ENCODE assay signal across 25 mouse cellular contexts in the genomic region with DNA sequence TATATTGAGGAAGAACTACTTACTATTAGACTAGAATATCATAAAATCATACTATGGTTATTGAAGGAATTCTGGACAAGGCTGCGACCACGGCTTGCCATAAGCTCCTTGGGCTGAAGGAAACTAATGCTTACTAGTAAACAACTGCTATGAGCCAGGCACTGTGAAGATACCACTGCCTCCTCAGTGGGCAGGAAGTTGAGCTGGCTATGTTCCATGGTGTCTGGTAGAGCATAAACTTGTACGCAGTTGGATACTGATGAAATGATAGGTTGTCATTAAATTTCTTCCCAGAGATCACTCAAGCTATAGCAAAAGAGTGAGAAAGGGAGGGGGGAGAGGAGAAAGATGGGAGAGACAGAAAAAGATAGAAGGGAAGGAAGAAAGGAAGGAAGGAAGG.
"Had no signal": no experiment of that assay in that cellular context is flagged by ENCODE, and none has a peak within 500 bp of the region (broad histone marks: within the 10 kb centered on the region; RNA-seq: fewer than 3 reads in every experiment).

No protein-coding gene starts in this region.

- H3K27ac ChIP-seq: gastrocnemius, adult 2 months; heart, adult 2 months; hindbrain, embryonic 10.5 days; hindbrain, embryonic 12.5 days; hindbrain, embryonic 14.5 days; intestine, embryonic 15.5 days; limb, embryonic 13.5 days; limb, embryonic 15.5 days; liver, embryonic 12.5 days had no signal

- H3K27me3 ChIP-seq: heart, embryonic 12.5 days; hindbrain, embryonic 12.5 days; intestine, embryonic 15.5 days; limb, embryonic 13.5 days; limb, embryonic 15.5 days; liver, embryonic 12.5 days had no signal

- H3K4me2 ChIP-seq: heart, embryonic 12.5 days; hindbrain, embryonic 12.5 days; hindbrain, embryonic 14.5 days; intestine, embryonic 15.5 days; limb, embryonic 13.5 days; limb, embryonic 15.5 days; liver, embryonic 12.5 days had no signal

- H3K4me3 ChIP-seq: gastrocnemius, adult 2 months; heart, adult 2 months; heart, embryonic 12.5 days; hindbrain, embryonic 10.5 days; hindbrain, embryonic 12.5 days; intestine, embryonic 15.5 days; limb, embryonic 13.5 days; limb, embryonic 15.5 days; liver, embryonic 12.5 days had no signal

- ATAC-seq: hindbrain, embryonic 16.5 days; inflammation-experienced regulatory T-cells, adult 6 months; intestine, embryonic 15.5 days; intestine, postnatal 0 days; liver, embryonic 12.5 days had no signal

- H3K9ac ChIP-seq: heart, embryonic 12.5 days; hindbrain, embryonic 12.5 days; hindbrain, embryonic 14.5 days; intestine, embryonic 15.5 days; limb, embryonic 13.5 days; limb, embryonic 15.5 days; liver, embryonic 12.5 days had no signal

- H3K9me3 ChIP-seq: heart, embryonic 12.5 days; hindbrain, embryonic 10.5 days; hindbrain, embryonic 12.5 days; intestine, embryonic 15.5 days; limb, embryonic 13.5 days; limb, embryonic 15.5 days; liver, embryonic 12.5 days had no signal

- DNase-seq: gastrocnemius, adult 2 months; gastrocnemius, postnatal 10 days; gastrocnemius, postnatal 25 days; heart, adult 11 months; heart, adult 2 months; heart, postnatal 10 days; heart, postnatal 4 days; kidney, adult 18-20 months; kidney, adult 8-10 months; kidney, postnatal 10 days; kidney, postnatal 25 days; layer of hippocampus, adult 9-11 months; layer of hippocampus, postnatal 36 days; left cerebral cortex, postnatal 4 days had no signal

- H3K36me3 ChIP-seq: heart, embryonic 12.5 days; hindbrain, embryonic 10.5 days; hindbrain, embryonic 12.5 days; intestine, embryonic 15.5 days; limb, embryonic 13.5 days; limb, embryonic 15.5 days; liver, embryonic 12.5 days had no signal

- H3K4me1 ChIP-seq: heart, embryonic 12.5 days; hindbrain, embryonic 12.5 days; intestine, embryonic 15.5 days; liver, embryonic 12.5 days had no signal
